Mouse (Mus musculus) macrophage (primary cell): ENCODE results near the gene Hoxb7. TPM values are rescaled to one million over a fixed set of nuclear protein-coding genes. Genes with fewer than 3 reads are reported as not detected.

Source experiments
- H3K27ac ChIP-seq: fragments of 350-480 bp; formaldehyde crosslinking; 2 replicates; pipeline ENCODE4 v1.9.0; 2021
- H3K36me3 ChIP-seq: fragments of 350-480 bp; formaldehyde crosslinking; 2 replicates; pipeline ENCODE4 v1.9.0; 2021; ENCODE audit errors: inconsistent target
- H3K4me3 ChIP-seq: fragments of 350-480 bp; formaldehyde crosslinking; 2 replicates; pipeline ENCODE4 v1.9.0; 2021; ENCODE audit errors: inconsistent target
- H3K79me2 ChIP-seq: fragments of 350-480 bp; formaldehyde crosslinking; 2 replicates; pipeline ENCODE4 v1.9.0; 2021; ENCODE audit errors: inconsistent target
- WGBS: methylation state at CpG from one replicate; pipeline ENCODE4 v1.1.7; 2026; ENCODE audit warnings: inconsistent platforms; ENCODE audit not compliant: missing documents; 5-methylcytosine and 5-hydroxymethylcytosine counted together
- polyA plus RNA-seq: library from polyadenylated mRNA; stranded (reverse); fragments of 250-400 nt; gene quantifications from 3 replicates; pipeline ENCODE4 v1.2.4, GENCODE M21; 2018; ENCODE audit warnings: inconsistent platforms

Hoxb7 gene
- polyA plus RNA-seq, 1 experiment from 2014 or later, result not detected

DNA sequence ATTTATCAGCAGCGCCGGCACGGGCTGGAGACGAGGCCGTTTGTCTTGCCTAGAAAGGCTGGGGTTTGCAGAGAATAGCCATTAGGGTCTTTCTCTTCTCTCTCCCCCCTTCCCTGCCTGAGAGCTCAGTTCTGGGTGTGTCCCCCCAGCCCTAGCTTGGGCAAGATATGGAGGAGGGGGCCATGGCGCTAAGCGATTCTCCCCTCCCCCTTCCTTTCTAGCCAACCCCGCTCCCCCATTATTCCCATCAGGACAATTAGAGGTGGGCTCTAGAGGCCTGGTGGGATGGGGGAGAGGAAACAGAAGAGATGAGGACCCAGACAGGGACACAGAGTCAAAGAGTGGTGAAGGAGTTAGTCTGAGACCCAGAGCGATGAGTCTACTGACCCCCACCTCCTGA lies 988 bp downstream of the Hoxb7 start:
- Histone ChIP-seq H3K36me3 (no peaks in the 10 kb centered on the region), H3K27ac (no peak overlapping the region), H3K79me2 (no peaks in the 10 kb centered on the region), H3K4me3 (no peak overlapping the region)
- 46% methylated on average over 9 of the region's 9 CpGs for WGBS

DNA sequence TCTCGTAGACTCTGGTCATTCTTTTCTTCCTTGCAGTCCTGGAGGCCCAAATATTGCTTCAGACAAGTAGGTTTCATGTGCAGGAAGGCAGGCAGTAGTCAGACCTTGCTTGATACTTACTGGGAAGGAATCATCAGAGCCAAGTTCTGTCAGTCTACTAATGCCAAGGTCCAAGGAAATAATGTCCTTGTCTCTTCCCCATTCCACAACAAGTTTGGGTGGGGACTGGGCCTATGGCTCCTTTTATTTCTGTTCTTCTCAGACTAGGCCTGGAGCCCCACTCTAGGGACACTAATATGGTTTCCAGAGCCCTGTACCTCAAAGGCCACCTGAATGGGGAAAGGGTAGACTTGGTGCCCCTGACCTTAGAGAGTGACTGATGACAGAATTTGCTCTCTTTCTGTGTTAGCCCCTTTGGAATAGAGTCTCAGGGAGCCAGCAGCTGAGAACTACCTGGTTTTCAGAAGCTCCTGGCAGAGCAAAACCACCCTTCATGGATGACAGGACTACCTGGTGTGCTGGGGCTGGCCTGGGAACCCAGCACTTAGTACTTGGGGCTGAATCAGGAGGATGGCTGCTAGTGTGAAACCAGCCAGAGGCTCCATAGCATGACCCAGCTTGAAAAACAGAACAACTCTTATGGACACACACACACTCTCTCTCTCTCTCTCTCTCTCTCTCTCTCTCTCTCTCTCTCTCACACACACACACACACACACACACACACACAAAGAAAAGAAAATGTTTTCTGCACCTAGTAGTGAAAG lies 2.2 kb downstream of the Hoxb7 start:
- 81% methylated on average over 1 of the region's 1 CpGs for WGBS
- Histone ChIP-seq H3K4me3 (no peak overlapping the region), H3K36me3 (no peaks in the 10 kb centered on the region), H3K27ac (no peak overlapping the region), H3K79me2 (no peaks in the 10 kb centered on the region)

DNA sequence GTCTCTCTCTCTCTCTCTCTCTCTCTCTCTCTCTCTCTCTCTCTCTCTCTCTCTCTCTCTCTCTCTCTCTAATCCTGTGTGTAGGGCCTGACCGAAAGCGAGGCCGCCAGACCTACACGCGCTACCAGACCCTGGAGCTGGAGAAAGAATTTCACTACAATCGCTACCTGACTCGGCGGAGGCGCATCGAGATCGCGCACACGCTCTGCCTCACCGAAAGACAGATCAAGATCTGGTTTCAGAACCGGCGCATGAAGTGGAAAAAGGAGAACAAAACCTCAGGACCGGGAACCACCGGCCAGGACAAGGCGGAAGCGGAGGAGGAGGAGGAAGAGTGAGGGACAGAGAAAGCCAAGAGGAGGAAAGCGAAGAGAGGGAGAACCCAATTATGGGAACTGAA lies 2.9 kb downstream of the Hoxb7 start:
- no peak overlapping the region for H3K4me3 ChIP-seq
- H3K79me2 ChIP-seq, result no peaks in the 10 kb centered on the region
- 56% methylated on average over 15 of the region's 21 CpGs for WGBS
- H3K27ac ChIP-seq, result no peak overlapping the region
- no peaks in the 10 kb centered on the region for H3K36me3 ChIP-seq

DNA sequence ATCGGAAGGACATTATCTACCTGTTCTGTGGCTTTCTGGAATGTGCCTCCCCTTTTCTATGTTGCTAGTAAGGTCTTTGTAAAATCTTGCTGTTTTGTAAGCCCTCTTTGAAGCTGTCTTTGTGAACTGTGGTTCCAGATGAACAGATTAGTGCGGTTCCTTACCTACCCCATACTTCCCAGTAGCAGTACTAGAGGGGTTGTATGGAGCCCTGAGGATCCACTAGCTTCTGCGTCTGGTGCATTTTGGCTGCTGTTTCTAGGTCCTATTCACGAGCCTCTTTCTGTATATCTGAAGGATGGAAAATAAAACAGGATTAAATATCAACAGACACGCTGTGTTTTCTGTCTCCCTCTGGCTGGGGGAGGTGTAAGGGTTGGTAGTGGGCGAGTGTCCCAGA lies 3.4 kb downstream of the Hoxb7 start:
- no peak overlapping the region for H3K4me3 ChIP-seq
- no peaks in the 10 kb centered on the region for H3K79me2 ChIP-seq
- no peak overlapping the region for H3K27ac ChIP-seq
- no peaks in the 10 kb centered on the region for H3K36me3 ChIP-seq
- 87% methylated on average over 6 of the region's 6 CpGs for WGBS

DNA sequence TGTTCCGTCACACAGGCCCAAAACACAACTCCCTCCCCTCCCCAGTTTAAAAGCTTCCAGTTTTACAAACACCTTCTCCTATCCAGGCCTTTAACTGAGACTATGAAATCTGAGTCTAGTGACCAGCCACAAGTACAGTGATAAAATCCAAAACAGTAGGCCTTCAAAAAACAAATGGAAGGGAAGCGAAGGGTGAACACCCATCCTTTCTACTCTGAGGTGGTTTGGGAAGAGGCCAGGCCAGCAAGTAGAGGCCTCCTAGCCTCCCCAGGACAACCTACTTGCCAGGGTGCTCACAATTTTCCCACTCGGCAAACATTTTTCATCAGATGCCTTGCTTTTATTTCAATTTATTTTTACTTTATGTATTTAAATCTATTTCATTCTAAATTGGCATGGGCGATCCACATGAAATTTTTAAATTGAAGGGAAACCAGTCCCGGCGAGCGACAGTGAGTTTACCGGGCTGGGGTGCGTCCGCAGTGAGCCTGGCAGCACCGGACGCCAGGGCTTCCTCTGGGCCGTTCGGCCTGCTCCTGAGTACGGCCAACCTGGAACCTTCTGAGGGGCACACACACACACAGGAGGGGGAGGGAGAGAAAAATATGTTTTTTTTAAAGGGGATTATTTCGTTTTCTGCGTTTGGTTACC lies 4.4 kb downstream of the Hoxb7 start:
- H3K27ac ChIP-seq, result no peak overlapping the region
- H3K4me3 ChIP-seq, result no peak overlapping the region
- H3K36me3 ChIP-seq, result no peaks in the 10 kb centered on the region
- H3K79me2 ChIP-seq, result no peaks in the 10 kb centered on the region
- 86% methylated on average over 17 of the region's 17 CpGs for WGBS

DNA sequence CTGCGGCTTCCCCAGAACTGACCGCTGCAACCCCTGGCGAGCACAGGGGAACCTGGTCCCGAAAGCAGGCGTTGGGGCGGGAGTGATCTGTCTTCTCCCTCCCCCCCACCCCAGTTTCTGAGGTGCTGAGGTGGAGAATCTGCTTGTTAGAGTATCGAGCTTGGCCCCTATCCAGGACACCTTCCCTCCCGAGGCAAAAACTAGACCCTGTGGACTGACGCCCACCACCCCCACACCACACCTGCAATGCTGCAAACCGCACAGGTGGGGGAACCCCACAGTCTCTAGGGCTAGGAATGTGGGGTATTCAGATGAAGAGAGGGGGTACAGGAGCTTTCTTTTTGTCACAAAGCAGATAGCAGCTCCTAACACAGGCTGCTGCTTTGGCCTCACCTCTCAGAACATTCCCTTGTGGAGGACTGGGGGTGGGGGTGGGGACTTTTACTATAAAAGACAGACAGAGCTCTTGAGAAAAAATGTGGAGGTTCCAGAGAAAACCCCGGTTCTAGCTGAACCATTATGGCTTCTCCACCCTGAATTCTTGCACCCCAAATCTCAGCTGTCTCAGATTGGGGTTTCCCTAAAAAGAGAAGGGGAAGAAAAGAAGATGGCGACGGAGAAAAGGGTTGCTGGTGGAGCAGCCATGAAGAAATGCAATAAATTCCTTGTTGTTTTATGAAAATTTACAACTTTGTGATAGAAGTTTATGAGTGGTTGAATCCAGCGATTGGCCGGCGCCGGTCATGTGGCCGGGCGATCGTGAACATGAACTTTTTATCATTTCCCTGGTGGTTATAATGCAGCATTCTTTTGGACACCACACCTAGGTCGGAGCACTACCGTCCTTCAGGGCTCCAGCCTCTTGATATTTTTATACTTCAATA lies 5.5 kb downstream of the Hoxb7 start, which contains the start of gene Hoxb6:
Hoxb6 (plus strand) TSS at position 796 of the 884 bp plus-strand sequence.
- WGBS, result 24% methylated on average over 20 of the region's 22 CpGs
- Histone ChIP-seq H3K27ac (no peak within 1 kb of the TSS), H3K4me3 (no peak within 1 kb of the TSS), H3K36me3 (no peaks in the 10 kb centered on the region), H3K79me2 (no peaks in the 10 kb centered on the region)

DNA sequence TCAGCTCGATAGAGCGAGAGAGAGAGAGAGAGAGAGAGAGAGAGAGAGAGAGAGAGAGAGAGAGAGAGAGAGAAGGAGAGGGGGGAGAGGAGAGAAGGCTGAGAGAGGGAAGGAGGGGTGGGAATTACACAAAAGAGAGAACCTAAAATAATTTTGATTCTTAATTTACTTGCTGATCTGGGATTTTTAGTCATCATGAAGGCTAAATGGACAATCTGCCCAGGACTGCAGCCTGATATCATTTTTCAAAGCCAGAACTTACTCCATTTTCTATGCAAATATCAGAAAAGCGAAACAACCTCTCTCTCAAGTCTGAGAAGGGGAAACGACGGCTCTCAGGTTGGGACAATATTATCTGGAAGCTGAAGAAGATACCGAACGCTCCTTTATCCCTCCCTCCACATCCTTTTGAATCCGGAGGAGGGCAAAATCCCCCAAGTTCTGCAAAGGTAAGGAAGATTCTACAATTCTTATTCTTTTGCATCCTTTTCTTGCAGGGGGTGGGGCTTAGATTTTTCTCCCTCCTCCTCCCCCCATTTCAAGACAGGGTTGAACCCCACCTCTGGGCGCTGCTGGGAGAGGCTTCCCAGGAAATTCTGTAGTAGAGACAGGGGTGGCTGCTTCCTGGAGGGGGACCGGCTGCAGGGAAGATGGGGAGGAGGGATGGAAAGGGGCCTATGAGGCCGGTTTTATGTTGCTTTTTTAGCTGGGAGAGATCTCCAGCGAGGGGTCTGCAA lies 6.3 kb downstream of the Hoxb7 start:
- 5% methylated on average over 12 of the region's 12 CpGs for WGBS
- H3K27ac ChIP-seq, result no peak overlapping the region
- H3K4me3 ChIP-seq, result no peak overlapping the region

DNA sequence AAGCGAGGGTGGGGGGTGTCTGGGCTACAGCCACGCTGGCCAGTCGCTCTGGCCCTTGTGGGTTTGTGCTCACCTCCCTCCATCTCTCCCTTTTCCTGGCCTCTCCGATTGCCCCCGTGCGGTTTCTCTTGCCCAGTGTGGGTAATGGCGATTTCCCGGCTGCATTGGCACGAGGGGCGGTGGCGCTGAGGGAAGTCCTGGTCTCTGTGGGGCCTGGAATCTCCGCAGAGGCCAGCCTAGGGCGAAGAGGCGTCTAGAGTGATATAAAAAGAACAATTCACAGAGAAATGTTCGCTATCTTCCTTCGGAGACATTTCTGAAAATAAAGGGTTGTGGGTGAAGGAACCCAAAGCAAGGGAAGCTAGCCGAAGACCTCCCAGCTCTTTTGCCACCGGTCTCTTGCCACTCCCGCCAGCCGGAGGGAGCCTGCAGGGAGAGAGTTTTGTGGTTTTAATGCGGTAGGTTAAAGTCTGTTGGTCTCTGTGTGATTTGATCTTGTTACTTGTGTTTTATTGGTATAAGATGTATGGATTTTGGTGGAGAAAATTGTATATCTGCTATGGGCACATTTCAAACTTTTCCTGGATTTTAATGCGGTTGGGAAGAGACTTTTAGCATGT lies 7.0 kb downstream of the Hoxb7 start:
- Histone ChIP-seq H3K79me2 (no peaks in the 10 kb centered on the region), H3K36me3 (no peaks in the 10 kb centered on the region), H3K4me3 (no peak overlapping the region), H3K27ac (no peak overlapping the region)
- WGBS, result 5% methylated on average over 22 of the region's 22 CpGs

More for the DNA sequence above, 6.3 kb downstream of the Hoxb7 start:
- Histone ChIP-seq H3K36me3 (no peaks in the 10 kb centered on the region), H3K79me2 (no peaks in the 10 kb centered on the region)

DNA sequence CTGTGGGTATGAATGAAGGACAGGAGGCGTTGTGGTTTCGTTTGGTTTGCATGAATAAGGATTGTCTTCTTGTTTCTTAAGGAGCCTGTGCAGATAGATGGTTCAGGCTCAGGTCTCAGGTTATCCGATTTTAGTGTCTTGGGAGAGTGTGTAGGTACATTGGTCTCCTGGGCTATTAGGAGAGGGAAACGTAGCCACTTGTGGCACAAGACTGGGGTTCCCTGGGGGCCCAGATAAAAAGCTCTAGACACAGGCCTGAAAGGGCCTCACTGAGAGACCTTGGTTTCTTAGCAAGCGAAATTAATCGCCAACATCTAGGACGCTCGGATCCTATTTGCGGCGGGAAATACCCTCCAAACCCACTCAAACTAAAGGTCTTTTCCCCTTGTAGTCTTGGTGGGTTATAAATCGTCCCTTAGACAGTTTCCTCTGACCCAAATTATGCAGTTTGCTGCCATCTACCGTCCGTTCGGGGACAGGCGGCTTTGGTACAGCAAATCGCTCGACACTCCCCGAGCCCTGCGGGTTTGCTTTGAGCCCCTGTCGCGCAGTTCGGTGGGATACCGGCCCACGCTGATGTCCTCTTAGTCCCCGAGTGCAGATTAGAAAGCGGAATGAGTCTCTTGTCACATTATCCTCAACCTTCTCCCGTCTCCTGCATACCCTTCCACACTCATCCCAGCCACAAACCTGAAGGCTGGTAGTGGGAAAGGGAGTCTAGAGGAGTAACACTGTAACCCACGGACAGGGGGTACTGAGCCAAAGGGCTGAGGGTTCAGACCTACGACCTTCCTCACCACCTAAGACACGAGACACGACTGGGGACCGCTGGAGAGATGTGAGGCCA lies 8.0 kb downstream of the Hoxb7 start:
- WGBS, result 2% methylated on average over 32 of the region's 32 CpGs
- Histone ChIP-seq H3K4me3 (no peak overlapping the region), H3K27ac (no peak overlapping the region), H3K36me3 (no peaks in the 10 kb centered on the region), H3K79me2 (no peaks in the 10 kb centered on the region)

DNA sequence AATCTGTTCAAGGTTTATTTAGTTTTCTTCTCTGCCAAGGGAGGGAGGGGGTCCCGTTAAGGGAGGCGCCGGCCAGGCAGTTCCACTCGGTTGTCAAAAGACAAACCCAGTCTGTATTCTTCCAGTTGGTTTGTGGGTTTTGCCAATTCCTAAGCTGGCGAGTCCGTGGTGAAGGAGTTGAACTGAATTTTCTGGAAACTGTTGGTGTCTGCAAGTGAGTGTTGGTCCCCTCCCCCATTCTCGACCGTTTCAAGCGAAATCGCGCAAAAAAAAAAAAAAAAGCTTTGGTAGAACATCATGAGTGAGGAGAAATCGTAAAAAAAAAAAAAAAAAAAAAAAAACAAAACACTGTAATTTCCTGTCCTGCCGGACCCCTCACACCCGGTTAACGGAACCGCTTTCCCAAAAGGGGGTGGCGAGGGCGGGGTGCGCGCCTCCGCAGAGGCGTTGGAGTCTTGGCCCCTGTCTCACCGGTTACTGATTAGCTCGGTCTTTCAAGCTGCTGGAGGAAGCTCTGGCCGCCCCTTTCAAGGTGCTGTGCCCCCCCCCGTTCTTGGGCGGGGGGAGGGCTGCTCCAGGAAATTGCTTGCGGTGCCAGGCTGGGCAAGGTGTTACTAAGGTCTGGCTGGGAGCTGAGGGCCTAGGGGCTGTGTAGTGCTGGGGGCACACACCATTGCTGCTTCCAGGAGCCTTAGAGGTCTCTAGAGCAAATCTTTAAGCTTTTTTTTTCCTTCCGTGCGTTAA lies 8.8 kb downstream of the Hoxb7 start:
- no peak overlapping the region for H3K4me3 ChIP-seq
- no peak overlapping the region for H3K27ac ChIP-seq
- 1% methylated on average over 23 of the region's 30 CpGs for WGBS

DNA sequence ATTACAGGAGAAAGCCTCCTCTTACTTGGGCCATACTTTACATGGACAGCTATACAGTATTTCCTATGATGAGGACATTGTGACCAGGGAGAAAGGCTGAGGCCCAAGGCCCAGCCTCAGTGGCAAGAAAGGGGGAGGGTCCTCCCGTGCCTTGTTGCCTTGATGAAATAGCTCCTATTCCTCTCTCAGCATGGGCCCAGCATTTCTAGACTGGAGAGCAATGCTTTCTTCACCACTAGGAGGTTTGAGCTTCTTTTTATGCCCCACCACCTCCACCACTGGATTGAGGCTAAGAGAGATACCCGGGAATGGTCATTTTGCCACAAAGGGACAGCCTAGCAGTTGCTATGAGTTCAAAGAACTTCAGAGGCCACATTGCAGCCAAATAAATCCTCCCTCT lies 10.6 kb downstream of the Hoxb7 start:
- Histone ChIP-seq H3K36me3 (no peaks in the 10 kb centered on the region), H3K79me2 (no peaks in the 10 kb centered on the region), H3K27ac (no peak overlapping the region), H3K4me3 (no peak overlapping the region)
- WGBS, result 100% methylated on average over 1 of the region's 2 CpGs

More for the DNA sequence above, 8.8 kb downstream of the Hoxb7 start:
- H3K36me3 ChIP-seq, result no peaks in the 10 kb centered on the region
- no peaks in the 10 kb centered on the region for H3K79me2 ChIP-seq

DNA sequence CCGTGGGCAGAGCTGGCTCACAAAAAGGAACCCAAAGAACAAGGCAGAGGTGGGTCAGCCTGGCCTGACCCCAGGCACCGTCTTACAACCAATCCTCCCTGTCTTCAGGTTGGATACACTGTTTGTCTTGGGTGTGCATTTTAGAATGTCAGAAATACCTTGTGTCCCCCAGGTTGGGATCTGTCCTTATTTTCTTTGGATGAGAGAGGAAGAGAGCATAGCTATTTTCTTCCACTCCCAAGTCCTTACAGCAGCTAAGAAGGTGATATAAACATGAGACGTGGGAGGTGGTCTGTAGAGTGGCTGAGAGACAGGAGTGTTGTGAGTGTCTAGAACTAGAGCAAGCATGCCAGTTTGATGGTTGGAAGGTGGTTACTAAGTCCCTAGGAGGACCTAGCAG lies 11.0 kb downstream of the Hoxb7 start:
- Histone ChIP-seq H3K27ac (no peak overlapping the region), H3K4me3 (no peak overlapping the region), H3K79me2 (no peaks in the 10 kb centered on the region), H3K36me3 (no peaks in the 10 kb centered on the region)
- 76% methylated on average over 3 of the region's 3 CpGs for WGBS
